Mouse (Mus musculus) limb, embryonic 15.5 days (tissue): Measurements from ENCODE around the gene Coch. TPM values are rescaled to one million over a fixed set of nuclear protein-coding genes. Genes with fewer than 3 reads are reported as not detected.
A peak's percentile ranks its signal among the peaks of the same experiment; 100 is the strongest.
"Not testable (repeated sequence)": the region's sequence is repeated elsewhere in the genome, so short reads cannot be mapped to it uniquely, and the experiment has no call there.

ENCODE experiments used
- ATAC-seq: fragments of 200-750 bp; cut with Nextera tagmentation; 2 replicates; pipeline ENCODE4 v1.8.0; 2017; ENCODE audit warnings: low read depth, moderate TSS enrichment; ENCODE audit not compliant: insufficient number of reproducible peaks, low FRiP score, low TSS enrichment
- H3K27ac ChIP-seq: fragments of 300-500 bp; sonication (generic); 2 replicates; pipeline ENCODE4 v1.5.1; 2015; ENCODE audit warnings: moderate library complexity, mild to moderate bottlenecking, inconsistent platforms
- H3K27me3 ChIP-seq: fragments of 300-500 bp; sonication (generic); 2 replicates; pipeline ENCODE4 v1.6.1; 2015; ENCODE audit warnings: inconsistent platforms
- H3K36me3 ChIP-seq: fragments of 300-500 bp; sonication (generic); 2 replicates; pipeline ENCODE4 v1.6.1; 2015; ENCODE audit warnings: inconsistent platforms
- H3K4me1 ChIP-seq: fragments of 300-500 bp; sonication (generic); 2 replicates; pipeline ENCODE4 v1.6.1; 2015; ENCODE audit warnings: inconsistent platforms
- H3K4me2 ChIP-seq: fragments of 300-500 bp; sonication (generic); 2 replicates; pipeline ENCODE4 v1.6.1; 2015; ENCODE audit warnings: mild to moderate bottlenecking, inconsistent platforms
- H3K4me3 ChIP-seq: fragments of 300-500 bp; sonication (generic); 2 replicates; pipeline ENCODE4 v1.5.1; 2015; ENCODE audit warnings: mild to moderate bottlenecking, inconsistent platforms
- H3K9ac ChIP-seq: fragments of 300-500 bp; sonication (generic); 2 replicates; pipeline ENCODE4 v1.6.1; 2015; ENCODE audit warnings: inconsistent platforms
- H3K9me3 ChIP-seq: fragments of 300-500 bp; sonication (generic); 2 replicates; pipeline ENCODE4 v1.6.1; 2016; ENCODE audit warnings: inconsistent platforms
- WGBS: fragments of 180-500 bp; shearing (Covaris S2); methylation state at CpG from one replicate; pipeline ENCODE4 v1.1.7; 2015; 5-methylcytosine and 5-hydroxymethylcytosine counted together
- polyA plus RNA-seq: library from polyadenylated mRNA; unstranded; fragments of >200 nt; fragmentation: Nextera tagmentation; extraction: Ambion mirVana; gene quantifications from 2 replicates; pipeline ENCODE4 v1.2.1, GENCODE M21; 2015

Coch gene
- 10.2 and 14.5 TPM in 2 replicates for polyA plus RNA-seq

DNA sequence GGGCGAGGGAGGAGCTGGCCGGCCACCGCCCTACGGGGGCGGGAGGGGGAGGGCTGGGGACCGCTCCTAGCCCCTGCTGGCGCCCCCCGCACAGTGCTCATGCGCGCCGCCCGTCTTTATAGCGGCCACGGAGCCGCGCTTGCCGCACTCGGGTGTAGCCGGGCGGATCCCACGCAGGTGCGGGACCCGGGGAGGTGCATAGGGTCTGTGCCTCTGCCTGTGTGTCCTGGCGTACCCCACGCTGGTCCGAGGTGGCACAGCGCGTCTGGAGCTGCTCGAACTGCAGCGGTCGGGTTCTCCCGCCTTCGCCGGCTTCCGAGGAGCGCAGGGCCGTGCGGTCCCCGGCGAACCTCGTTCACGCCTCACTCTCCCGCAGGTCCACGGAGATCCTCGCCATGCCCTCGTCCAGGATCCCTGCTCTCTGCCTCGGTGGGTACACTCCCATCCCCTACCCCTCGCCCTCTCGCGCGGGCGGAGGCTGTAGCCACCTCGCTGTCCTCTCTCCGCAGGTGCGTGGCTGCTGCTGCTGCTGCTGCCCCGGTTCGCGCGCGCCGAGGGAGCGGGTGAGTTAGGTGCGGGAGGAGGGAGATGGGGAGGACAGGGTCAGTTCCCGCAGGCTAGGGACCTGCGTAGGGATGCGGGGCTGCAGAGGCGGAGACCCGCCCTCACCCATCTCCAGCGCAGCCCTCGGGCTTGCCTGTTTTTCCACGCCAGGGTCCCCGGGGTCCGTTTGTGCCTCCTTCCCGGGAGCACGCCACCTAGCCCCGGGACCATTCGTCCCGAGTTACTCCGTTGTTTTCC lies at the start of gene Coch:
Gene Coch, plus strand, starts transcription at position 113 of the 801 bp plus-strand sequence.
- Histone ChIP-seq H3K27ac (no peak within 1 kb of the TSS), H3K36me3 (no peaks in the 10 kb centered on the region), H3K9ac (peak within 1 kb of the TSS; percentile 21; the same call in 1 of the 2 replicates), H3K4me3 (peak within 1 kb of the TSS; percentile 59), H3K9me3 (no peaks in the 10 kb centered on the region), H3K4me1 (peaks cover 17% of the 10 kb centered on the region), H3K27me3 (peaks cover 50% of the 10 kb centered on the region), H3K4me2 (peak within 1 kb of the TSS; percentile 100)
- under 1% methylated on average over 70 of the region's 79 CpGs for WGBS
- ATAC-seq, result peak; percentile 58; the same call in 1 of the 2 replicates

DNA sequence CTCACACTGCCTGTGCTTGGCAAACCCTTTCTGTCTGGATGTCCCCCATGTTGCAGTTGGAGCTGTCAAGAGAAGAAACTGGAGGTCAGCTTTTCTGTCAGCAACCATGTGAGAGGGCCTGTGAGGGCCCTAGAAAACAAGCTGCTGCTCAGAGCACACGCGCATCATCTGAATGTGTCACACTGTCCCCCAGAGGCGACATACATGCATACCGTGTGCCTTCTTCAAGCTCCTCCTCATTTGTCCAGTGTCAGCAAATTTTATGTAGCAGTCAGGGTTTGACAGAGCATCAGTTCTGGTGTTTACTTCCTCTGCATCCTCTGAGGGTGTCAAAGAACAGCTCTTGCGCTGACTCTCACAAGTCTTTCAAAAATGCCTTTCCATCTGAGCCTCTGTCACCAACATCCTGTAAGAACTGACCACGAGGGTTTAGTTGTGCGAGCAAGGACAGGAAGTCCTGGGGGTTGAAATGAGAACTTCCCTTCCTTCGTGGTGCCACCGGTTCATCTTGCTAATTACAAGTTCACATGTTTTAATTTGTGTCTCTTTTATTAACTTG lies 49.7 kb upstream of the Coch start:
- WGBS, result 69% methylated on average over 9 of the region's 9 CpGs
- no peaks in the 10 kb centered on the region for H3K9me3 ChIP-seq
- H3K36me3 ChIP-seq, result no peaks in the 10 kb centered on the region
- H3K27me3 ChIP-seq, result no peaks in the 10 kb centered on the region
- no peak overlapping the region for H3K27ac ChIP-seq
- no peak overlapping the region for H3K4me3 ChIP-seq
- H3K9ac ChIP-seq, result no peak overlapping the region
- no peaks in the 10 kb centered on the region for H3K4me1 ChIP-seq
- no peak overlapping the region for H3K4me2 ChIP-seq
- ATAC-seq, result no peak

DNA sequence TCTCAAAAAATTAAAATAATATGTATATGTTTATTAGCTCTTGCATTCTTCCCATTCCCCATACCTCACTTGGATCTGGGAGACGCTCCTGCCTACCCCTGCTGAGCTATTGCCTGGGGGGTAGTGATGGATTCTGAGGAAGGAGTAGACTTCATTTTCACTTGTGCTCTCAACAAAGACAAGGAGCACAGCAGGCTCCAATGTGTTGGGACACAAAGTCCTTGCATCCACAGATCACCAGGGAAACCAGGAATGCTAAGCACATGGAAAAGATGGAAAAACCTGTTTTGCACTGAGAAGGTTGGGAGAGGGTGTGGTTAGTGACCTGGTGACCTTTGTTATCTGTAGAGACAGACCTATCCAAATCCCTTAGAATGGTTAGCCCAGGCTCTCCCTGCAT lies 38.1 kb upstream of the Coch start:
- 70% methylated on average over 1 of the region's 1 CpGs for WGBS
- no peaks in the 10 kb centered on the region for H3K27me3 ChIP-seq
- ATAC-seq, result no peak
- H3K36me3 ChIP-seq, result no peaks in the 10 kb centered on the region
- H3K9me3 ChIP-seq, result no peaks in the 10 kb centered on the region
- no peak overlapping the region for H3K9ac ChIP-seq
- H3K4me2 ChIP-seq, result no peak overlapping the region
- no peak overlapping the region for H3K27ac ChIP-seq
- H3K4me3 ChIP-seq, result no peak overlapping the region
- H3K4me1 ChIP-seq, result no peaks in the 10 kb centered on the region

DNA sequence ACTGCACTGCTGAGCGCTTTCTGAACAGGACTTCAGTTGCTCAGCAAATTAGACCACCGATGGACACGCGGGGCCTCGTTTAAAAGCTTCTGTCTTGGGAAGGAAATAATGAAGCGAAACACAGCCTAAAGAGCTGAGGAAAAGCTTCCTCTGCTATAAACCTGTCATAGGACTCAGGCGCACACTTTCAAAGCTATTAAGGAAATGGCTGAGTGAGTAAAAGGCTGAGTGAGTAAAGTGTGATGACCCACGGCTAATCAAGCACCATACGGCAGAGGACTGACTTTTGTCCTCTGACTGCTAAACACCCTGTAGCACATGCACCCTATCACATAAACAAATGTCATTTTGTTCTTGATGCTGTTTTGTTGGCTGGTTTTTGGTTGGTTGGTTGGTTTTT lies 31.7 kb upstream of the Coch start:
- no peak overlapping the region for H3K4me2 ChIP-seq
- no peak overlapping the region for H3K27ac ChIP-seq
- H3K9me3 ChIP-seq, result no peaks in the 10 kb centered on the region
- no peak for ATAC-seq
- no peak overlapping the region for H3K9ac ChIP-seq
- H3K4me1 ChIP-seq, result no peaks in the 10 kb centered on the region
- H3K36me3 ChIP-seq, result no peaks in the 10 kb centered on the region
- H3K27me3 ChIP-seq, result no peaks in the 10 kb centered on the region
- 18% methylated on average over 9 of the region's 9 CpGs for WGBS
- H3K4me3 ChIP-seq, result no peak overlapping the region

DNA sequence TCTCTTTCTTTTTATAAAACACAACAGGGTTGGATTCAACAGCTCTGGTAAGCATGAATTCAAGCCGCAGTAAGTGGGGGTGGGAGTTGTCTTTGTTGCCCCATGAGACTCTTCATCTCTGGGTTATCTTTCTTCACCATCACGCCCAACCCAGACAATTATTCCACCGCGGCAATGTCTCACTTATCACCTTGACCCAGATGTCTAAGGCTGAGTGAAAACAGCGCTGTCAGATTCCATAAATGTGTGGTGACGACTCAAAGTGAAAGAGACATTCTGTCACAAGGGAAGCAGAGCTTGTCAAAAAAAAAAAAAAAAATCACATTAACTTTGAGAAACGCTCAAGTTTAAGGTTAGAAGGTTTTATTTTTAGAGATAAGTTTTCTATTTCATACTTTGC lies 25.9 kb upstream of the Coch start:
- Histone ChIP-seq H3K27me3 (no peaks in the 10 kb centered on the region), H3K36me3 (no peaks in the 10 kb centered on the region), H3K9ac (no peak overlapping the region), H3K4me3 (no peak overlapping the region), H3K9me3 (no peaks in the 10 kb centered on the region), H3K4me1 (no peaks in the 10 kb centered on the region), H3K27ac (no peak overlapping the region), H3K4me2 (no peak overlapping the region)
- WGBS, result 69% methylated on average over 7 of the region's 7 CpGs
- no peak for ATAC-seq

DNA sequence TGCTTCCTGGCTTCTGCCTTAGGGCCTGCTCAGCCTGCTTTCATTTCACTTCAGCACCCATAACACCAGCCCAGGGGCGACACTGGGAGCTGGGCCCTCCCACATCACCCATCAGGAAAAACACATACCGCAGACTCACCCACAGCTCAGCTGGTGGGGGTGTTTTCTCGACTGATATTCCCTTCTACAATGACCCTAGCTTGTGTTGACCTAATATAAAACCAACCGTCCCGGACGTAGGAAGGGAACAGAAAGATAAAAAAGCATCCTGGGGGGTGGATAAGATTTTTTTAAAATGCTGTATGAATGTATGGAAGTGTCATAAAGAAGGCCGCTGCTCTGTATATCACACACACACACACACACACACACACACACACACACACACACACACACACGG lies 23.7 kb upstream of the Coch start:
- H3K4me1 ChIP-seq, result no peaks in the 10 kb centered on the region
- no peak overlapping the region for H3K9ac ChIP-seq
- H3K4me3 ChIP-seq, result no peak overlapping the region
- ATAC-seq, result no peak
- no peaks in the 10 kb centered on the region for H3K9me3 ChIP-seq
- H3K27me3 ChIP-seq, result no peaks in the 10 kb centered on the region
- H3K27ac ChIP-seq, result no peak overlapping the region
- H3K36me3 ChIP-seq, result no peaks in the 10 kb centered on the region
- H3K4me2 ChIP-seq, result no peak overlapping the region
- WGBS, result 82% methylated on average over 8 of the region's 8 CpGs

DNA sequence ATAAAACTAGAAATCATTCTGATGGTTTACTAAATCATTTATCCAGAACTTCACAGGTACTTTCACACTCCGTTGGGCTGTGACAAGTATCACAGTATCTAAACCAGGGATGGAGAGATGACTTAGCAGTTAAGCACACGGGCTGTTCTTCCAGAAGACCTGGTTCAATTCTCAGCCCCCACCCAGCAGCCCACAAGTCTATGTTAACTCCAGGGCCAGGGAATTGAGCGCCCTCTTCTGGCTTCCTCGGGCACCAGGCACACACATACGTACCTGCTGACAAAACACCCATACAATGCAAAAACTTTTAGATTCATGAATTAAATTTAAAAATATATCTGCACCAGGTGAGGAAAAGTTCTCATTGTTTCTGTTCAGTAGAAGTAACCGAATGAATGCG lies 23.2 kb upstream of the Coch start:
- no peak overlapping the region for H3K9ac ChIP-seq
- no peak overlapping the region for H3K27ac ChIP-seq
- H3K27me3 ChIP-seq, result no peaks in the 10 kb centered on the region
- H3K4me1 ChIP-seq, result no peaks in the 10 kb centered on the region
- H3K4me2 ChIP-seq, result no peak overlapping the region
- WGBS, result 68% methylated on average over 7 of the region's 7 CpGs
- no peak for ATAC-seq
- no peaks in the 10 kb centered on the region for H3K36me3 ChIP-seq
- no peak overlapping the region for H3K4me3 ChIP-seq
- no peaks in the 10 kb centered on the region for H3K9me3 ChIP-seq

DNA sequence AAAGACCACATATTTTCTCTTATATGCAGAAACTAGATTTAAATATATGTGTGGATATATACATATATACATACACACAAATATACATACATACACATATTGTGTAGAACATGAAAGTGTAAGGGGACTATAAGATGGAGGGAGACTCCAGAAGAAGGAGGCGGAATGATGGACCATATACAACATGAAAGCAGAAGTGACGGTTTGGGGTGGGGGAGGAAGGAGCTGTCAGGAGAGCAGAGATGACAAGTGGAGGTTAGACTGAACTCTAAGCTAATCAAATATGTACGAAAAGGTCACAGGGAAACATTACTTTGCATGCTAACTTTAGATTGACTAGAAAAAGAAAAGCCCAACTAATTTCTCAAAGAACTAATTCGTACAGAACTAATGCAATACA lies 20.5 kb upstream of the Coch start:
- ATAC-seq, result no peak
- Histone ChIP-seq H3K4me1 (no peaks in the 10 kb centered on the region), H3K9ac (no peak overlapping the region), H3K27me3 (no peaks in the 10 kb centered on the region), H3K27ac (no peak overlapping the region), H3K9me3 (no peaks in the 10 kb centered on the region), H3K4me2 (no peak overlapping the region), H3K4me3 (no peak overlapping the region), H3K36me3 (no peaks in the 10 kb centered on the region)
- 83% methylated on average over 4 of the region's 4 CpGs for WGBS

DNA sequence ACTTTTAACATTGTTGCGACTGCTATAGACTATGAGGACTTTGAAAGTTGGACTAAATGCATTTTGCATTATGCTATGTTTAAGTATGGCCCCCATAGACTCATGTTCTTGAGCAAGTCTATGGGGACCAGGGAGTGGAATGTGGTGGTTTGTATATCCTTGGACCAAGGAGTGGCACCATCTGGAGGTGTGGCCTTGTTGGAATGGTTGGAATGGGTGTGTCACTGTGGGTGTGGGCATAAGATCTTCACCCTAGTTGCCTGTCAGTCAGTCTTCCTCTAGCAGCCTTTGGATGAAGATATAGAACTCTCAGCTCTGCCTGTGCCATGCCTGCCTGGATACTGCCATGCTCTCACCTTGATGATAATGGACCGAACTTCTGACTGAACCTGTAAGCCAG lies 15.3 kb upstream of the Coch start:
- H3K36me3 ChIP-seq, H3K9me3 ChIP-seq, ATAC-seq, H3K27me3 ChIP-seq, H3K9ac ChIP-seq, H3K27ac ChIP-seq, H3K4me2 ChIP-seq, H3K4me1 ChIP-seq, H3K4me3 ChIP-seq: not testable (repeated sequence)
- 88% methylated on average over 2 of the region's 2 CpGs for WGBS

DNA sequence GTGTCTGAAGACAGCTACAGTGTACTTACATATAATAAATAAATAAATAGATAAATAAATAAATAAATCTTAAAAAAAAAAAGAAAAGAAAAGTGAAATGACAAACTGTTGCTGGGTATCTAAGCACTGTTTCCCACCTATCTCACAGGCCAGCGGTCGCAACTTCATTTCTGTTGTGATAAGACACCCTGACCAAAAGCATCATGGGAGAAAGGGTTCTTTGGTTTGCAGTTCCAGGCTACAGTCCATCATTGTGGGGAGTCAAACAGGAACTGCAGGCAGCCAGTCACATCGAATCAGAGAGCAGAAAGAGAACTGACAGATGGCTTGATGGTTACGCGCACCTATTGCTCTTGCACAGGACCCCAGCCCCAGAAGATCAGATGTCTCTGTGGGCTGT lies 3.9 kb upstream of the Coch start:
- Histone ChIP-seq H3K36me3 (no peaks in the 10 kb centered on the region), H3K4me1 (peaks cover 16% of the 10 kb centered on the region), H3K9ac (no peak overlapping the region), H3K27me3 (peaks cover 27% of the 10 kb centered on the region), H3K9me3 (no peaks in the 10 kb centered on the region), H3K4me3 (no peak overlapping the region), H3K4me2 (no peak overlapping the region), H3K27ac (no peak overlapping the region)
- 86% methylated on average over 5 of the region's 5 CpGs for WGBS
- ATAC-seq, result no peak

DNA sequence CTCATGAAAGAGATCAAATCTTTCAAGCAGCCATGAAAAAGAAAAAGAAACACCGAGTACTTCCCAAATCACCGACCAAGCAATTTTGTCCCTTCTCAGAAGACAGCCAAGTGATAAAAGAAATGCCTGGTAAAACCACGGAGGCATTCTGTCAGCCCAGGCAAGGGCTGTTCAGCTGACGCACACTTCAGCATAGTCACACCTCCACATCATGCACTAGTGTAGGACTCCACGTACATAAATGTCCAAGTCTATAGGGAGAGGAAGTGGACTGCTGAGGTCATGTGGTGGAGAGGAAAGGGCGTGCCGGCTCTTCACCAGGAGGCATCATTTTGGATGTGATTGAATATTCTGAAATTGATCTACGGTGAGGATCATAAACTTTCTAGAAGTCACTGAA lies 1.2 kb upstream of the Coch start:
- H3K4me1 ChIP-seq, result peaks cover 17% of the 10 kb centered on the region
- H3K27me3 ChIP-seq, result peaks cover 50% of the 10 kb centered on the region
- H3K9me3 ChIP-seq, result no peaks in the 10 kb centered on the region
- 65% methylated on average over 8 of the region's 8 CpGs for WGBS
- ATAC-seq, result no peak
- no peak overlapping the region for H3K4me2 ChIP-seq
- no peak overlapping the region for H3K9ac ChIP-seq
- H3K4me3 ChIP-seq, result no peak overlapping the region
- no peak overlapping the region for H3K27ac ChIP-seq
- no peaks in the 10 kb centered on the region for H3K36me3 ChIP-seq

DNA sequence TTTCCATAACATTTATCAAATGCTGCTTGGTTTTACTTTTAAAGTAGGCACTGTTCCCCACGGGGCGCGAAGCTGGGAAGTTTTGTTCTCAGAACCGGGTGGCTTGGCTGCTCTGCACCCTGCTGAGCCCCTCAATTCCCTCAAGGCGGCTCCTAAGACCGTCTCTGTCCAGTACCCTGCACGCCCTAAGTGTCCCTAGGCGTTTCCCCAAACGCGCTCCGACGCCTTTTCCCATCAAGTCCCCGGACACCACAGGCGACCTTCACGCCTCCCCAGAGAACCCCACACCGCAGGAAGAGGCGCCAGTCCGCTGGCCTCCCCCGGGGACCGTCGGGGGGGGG lies 283 bp upstream of the Coch start:
- Histone ChIP-seq H3K4me3 (peak overlapping the region; percentile 59), H3K36me3 (no peaks in the 10 kb centered on the region), H3K27me3 (peaks cover 50% of the 10 kb centered on the region), H3K4me1 (peaks cover 17% of the 10 kb centered on the region), H3K9ac (peak overlapping the region; percentile 21; the same call in 1 of the 2 replicates), H3K4me2 (peak overlapping the region; percentile 100), H3K27ac (no peak overlapping the region), H3K9me3 (no peaks in the 10 kb centered on the region)
- ATAC-seq, result no peak
- under 1% methylated on average over 20 of the region's 21 CpGs for WGBS
